Mouse (Mus musculus) midbrain, postnatal 0 days (tissue): Measurements from ENCODE around the gene Afdn. TPM values are rescaled to one million over a fixed set of nuclear protein-coding genes. Genes with fewer than 3 reads are reported as not detected.

ENCODE experiments used
- ATAC-seq: fragments of 200-750 bp; cut with Nextera tagmentation; 2 replicates; pipeline ENCODE4 v1.8.0; 2017; ENCODE audit warnings: moderate number of reproducible peaks, mild to moderate bottlenecking, moderate TSS enrichment, moderate library complexity; ENCODE audit not compliant: low FRiP score
- DNase-seq: peaks from one replicate; pipeline ENCODE4 v3.0.0-alpha.2; 2015; ENCODE audit warnings: low spot score
- H3K27ac ChIP-seq: fragments of 300-500 bp; sonication (generic); 2 replicates; pipeline ENCODE4 v1.5.1; 2014; ENCODE audit warnings: low read depth, mild to moderate bottlenecking, low read length, mixed read lengths
- H3K27me3 ChIP-seq: fragments of 300-500 bp; sonication (generic); 2 replicates; pipeline ENCODE4 v1.6.1; 2014; ENCODE audit warnings: low read length, control low read depth, mixed read lengths; ENCODE audit not compliant: insufficient read depth
- H3K36me3 ChIP-seq: fragments of 300-500 bp; sonication (generic); 2 replicates; pipeline ENCODE4 v1.6.1; 2014; ENCODE audit warnings: low read length, control low read depth, mixed read lengths; ENCODE audit not compliant: insufficient read depth
- H3K4me1 ChIP-seq: fragments of 300-500 bp; sonication (generic); 2 replicates; pipeline ENCODE4 v1.6.1; 2014; ENCODE audit warnings: mild to moderate bottlenecking, control low read depth, antibody characterized with exemption, low read length, mixed read lengths; ENCODE audit not compliant: insufficient read depth
- H3K4me2 ChIP-seq: fragments of 300-500 bp; sonication (generic); 2 replicates; pipeline ENCODE4 v1.6.1; 2014; ENCODE audit warnings: low read depth, mild to moderate bottlenecking, low read length, mixed read lengths; ENCODE audit not compliant: poor library complexity, severe bottlenecking
- H3K4me3 ChIP-seq: fragments of 300-500 bp; sonication (generic); 2 replicates; pipeline ENCODE4 v1.5.1; 2014; ENCODE audit warnings: low read depth, mild to moderate bottlenecking, low read length, moderate library complexity
- H3K9ac ChIP-seq: fragments of 300-500 bp; sonication (generic); replicated peaks from 2 replicates; pipeline ENCODE4 v1.6.1; 2014; ENCODE audit warnings: mild to moderate bottlenecking, low read length, moderate library complexity, mixed read lengths; ENCODE audit not compliant: poor library complexity, severe bottlenecking
- H3K9me3 ChIP-seq: fragments of 300-500 bp; sonication (generic); 2 replicates; pipeline ENCODE4 v1.6.1; 2016; ENCODE audit warnings: low read length, control low read depth
- CTCF ChIP-seq: IDR thresholded peaks from 2 replicates; pipeline ENCODE4 v1.5.1; 2016; ENCODE audit warnings: antibody characterized with exemption, mild to moderate bottlenecking
- WGBS: fragments of 180-500 bp; shearing (Covaris S2); extraction: QIAGEN DNeasy Blood & Tissue Kit; methylation state at CpG from one replicate; pipeline ENCODE4 v1.1.7; 2014; 5-methylcytosine and 5-hydroxymethylcytosine counted together
- polyA plus RNA-seq: library from polyadenylated mRNA; unstranded; fragments of >200 nt; fragmentation: Nextera tagmentation; extraction: Ambion mirVana; gene quantifications from 2 replicates; pipeline ENCODE4 v1.2.1, GENCODE M21; 2015
- total RNA-seq: library from RNA; depleted of rRNA; stranded (reverse); fragments of >200 nt; gene quantifications from 2 replicates; pipeline ENCODE4 v1.2.3, GENCODE M21; 2014

Gene Afdn
- total and polyA plus RNA-seq, 2 experiments from 2014 or later, result 100 to 138 TPM

GRCm38 (mm10) chr17:13867475-13867874 is 107.1 kb downstream of the Afdn start:
- 77% methylated on average over 6 of the region's 6 CpGs for WGBS
- no peak overlapping the region for H3K9ac ChIP-seq
- H3K27me3 ChIP-seq, result no peaks in the 10 kb centered on the region
- H3K4me3 ChIP-seq, result no peak overlapping the region
- no peak overlapping the region for H3K4me2 ChIP-seq
- peaks cover 17% of the 10 kb centered on the region for H3K36me3 ChIP-seq
- no peaks in the 10 kb centered on the region for H3K9me3 ChIP-seq
- no peak overlapping the region for H3K27ac ChIP-seq
- ATAC-seq (no peak), DNase-seq (no peak)
- TF ChIP-seq CTCF, result no peak
- H3K4me1 ChIP-seq, result no peaks in the 10 kb centered on the region

DNA sequence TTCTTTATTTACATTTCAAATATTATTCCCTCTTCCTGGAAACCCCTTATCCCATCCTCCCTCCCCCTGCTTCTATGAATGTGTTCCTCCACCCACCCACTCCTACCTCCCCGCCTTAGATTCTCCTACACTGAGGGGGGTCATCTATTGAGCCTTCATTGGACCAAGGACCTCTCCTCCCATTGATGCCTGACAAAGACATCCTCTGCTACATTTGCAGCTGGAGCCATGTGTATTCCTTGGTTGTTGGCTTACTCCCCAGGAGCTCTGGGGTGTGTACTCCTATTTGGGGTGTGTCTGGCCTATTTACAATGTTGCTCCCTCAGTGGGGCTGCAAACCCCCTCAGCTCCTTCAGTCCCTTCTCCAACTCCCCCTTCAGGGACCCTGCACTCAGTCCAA is 109.9 kb downstream of the Afdn start:
- Histone ChIP-seq H3K4me1 (no peaks in the 10 kb centered on the region), H3K36me3 (peaks cover 13% of the 10 kb centered on the region), H3K4me2 (no peak overlapping the region), H3K9ac (no peak overlapping the region), H3K27me3 (no peaks in the 10 kb centered on the region), H3K9me3 (no peaks in the 10 kb centered on the region), H3K4me3 (no peak overlapping the region), H3K27ac (no peak overlapping the region)
- 87% methylated on average over 1 of the region's 1 CpGs for WGBS
- TF ChIP-seq CTCF, result no peak
- DNase-seq (no peak), ATAC-seq (no peak)

GRCm38 (mm10) chr17:13874245-13874644 is 113.9 kb downstream of the Afdn start:
- Histone ChIP-seq H3K27me3 (no peaks in the 10 kb centered on the region), H3K36me3 (peaks cover 9% of the 10 kb centered on the region; the same call in 1 of the 2 replicates), H3K4me1 (no peaks in the 10 kb centered on the region), H3K9me3 (no peaks in the 10 kb centered on the region), H3K9ac (no peak overlapping the region), H3K4me2 (no peak overlapping the region), H3K27ac (no peak overlapping the region), H3K4me3 (no peak overlapping the region)
- ATAC-seq, result no peak
- no peak for DNase-seq
- TF ChIP-seq CTCF, result no peak
- WGBS, result 83% methylated on average over 1 of the region's 1 CpGs

GRCm38 (mm10) chr17:13877460-13877859 is 117.1 kb downstream of the Afdn start:
- H3K9me3 ChIP-seq, result no peaks in the 10 kb centered on the region
- TF ChIP-seq CTCF, result peak; percentile 2; the same call in 1 of the 2 replicates
- no peak overlapping the region for H3K9ac ChIP-seq
- H3K4me3 ChIP-seq, result no peak overlapping the region
- no peak overlapping the region for H3K27ac ChIP-seq
- DNase-seq (no peak), ATAC-seq (no peak)
- peaks cover 9% of the 10 kb centered on the region for H3K36me3 ChIP-seq
- no peaks in the 10 kb centered on the region for H3K27me3 ChIP-seq
- H3K4me1 ChIP-seq, result no peaks in the 10 kb centered on the region
- no peak overlapping the region for H3K4me2 ChIP-seq

GRCm38 (mm10) chr17:13879731-13880130 is 119.4 kb downstream of the Afdn start:
- 89% methylated on average over 1 of the region's 1 CpGs for WGBS
- no peak overlapping the region for H3K9ac ChIP-seq
- H3K27ac ChIP-seq, result no peak overlapping the region
- H3K4me3 ChIP-seq, result no peak overlapping the region
- DNase-seq, result no peak
- no peak for ATAC-seq
- H3K4me1 ChIP-seq, result no peaks in the 10 kb centered on the region
- no peaks in the 10 kb centered on the region for H3K9me3 ChIP-seq
- H3K27me3 ChIP-seq, result no peaks in the 10 kb centered on the region
- H3K4me2 ChIP-seq, result no peak overlapping the region
- no peak for TF ChIP-seq CTCF
- H3K36me3 ChIP-seq, result peaks cover 12% of the 10 kb centered on the region

DNA sequence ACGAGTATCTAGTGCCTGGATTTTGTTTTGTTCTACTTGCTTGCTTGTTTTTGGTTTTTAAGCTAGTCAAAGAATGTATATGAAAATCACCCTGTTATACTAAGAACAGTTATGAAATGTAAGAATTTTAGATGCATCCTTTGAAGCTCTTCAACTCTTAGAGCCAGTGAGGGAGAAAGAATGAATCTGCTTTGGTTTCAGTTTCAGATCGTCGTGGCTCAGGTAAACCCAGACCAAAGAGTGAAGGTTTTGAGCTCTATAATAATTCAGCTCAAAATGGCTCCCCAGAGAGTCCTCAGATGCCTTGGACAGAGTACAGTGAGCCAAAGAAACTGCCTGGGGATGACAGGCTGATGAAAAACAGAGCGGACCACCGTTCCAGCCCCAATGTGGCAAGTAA is 123.2 kb downstream of the Afdn start:
- Histone ChIP-seq H3K9me3 (no peaks in the 10 kb centered on the region), H3K4me3 (no peak overlapping the region), H3K36me3 (peaks cover 31% of the 10 kb centered on the region), H3K27me3 (no peaks in the 10 kb centered on the region), H3K4me2 (no peak overlapping the region), H3K9ac (no peak overlapping the region), H3K4me1 (no peaks in the 10 kb centered on the region), H3K27ac (no peak overlapping the region)
- TF ChIP-seq CTCF, result no peak
- ATAC-seq (no peak), DNase-seq (no peak)
- 85% methylated on average over 5 of the region's 5 CpGs for WGBS
